Mouse (Mus musculus) 416B (cell line): Measurements from ENCODE around the gene Hdac7.
A peak's percentile ranks its signal among the peaks of the same experiment; 100 is the strongest.

Experiments
- DNase-seq: peaks from one replicate; pipeline ENCODE4 v3.0.0; 2011; ENCODE audit warnings: low read depth

The Hdac7 gene

DNA sequence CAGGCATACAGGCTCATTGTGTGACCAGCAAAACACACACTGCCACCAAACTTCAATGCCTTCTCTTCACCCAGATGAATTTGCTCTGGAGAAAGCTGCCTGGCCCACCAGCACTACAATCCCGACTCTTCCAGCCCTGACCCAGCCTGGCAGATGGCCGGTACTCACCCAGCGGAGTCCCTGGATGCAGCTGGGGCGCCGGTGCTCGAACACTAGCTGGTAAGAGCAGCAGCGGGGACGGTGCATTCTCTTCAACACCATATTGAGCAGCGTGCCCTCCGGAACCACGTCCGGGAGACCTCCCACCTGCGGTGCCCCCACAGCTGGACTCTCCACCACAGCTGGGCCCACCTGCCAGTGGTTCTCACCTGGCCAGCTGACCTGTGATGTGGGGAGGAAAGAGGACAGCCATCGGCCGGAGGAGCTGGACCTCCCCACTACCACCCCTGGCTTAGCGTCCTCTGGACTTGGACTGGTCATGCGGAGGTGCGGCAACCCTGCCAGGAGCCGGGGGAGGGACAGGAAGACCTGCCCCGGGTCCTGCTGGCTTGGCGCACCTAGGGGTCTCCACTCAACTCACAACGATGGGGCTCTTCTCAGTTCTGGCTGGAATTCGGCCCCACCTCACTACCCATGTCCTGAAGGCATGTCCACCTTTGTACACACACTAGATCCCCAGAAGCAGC lies 77.6 kb downstream of the Hdac7 start:
- no peak for DNase-seq

DNA sequence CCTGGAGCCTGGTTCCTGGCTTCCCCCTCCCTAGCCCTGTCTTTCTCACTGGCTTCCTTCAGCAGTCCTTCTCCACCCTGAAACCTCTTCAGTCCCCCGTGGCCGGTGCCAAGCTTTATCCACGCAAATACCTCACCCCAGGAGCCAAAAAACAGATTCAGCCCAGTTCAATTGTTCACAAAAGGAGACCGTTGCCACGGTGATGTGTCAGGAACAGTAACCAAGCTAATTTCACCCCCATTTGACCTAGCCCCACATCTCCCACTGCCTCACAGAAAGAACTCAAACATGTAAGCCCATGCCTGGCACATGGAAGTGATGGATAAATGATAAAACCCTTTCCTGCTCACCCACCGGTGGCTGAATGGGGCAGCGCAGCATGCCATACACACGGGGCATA lies 78.1 kb downstream of the Hdac7 start:
- DNase-seq: no peak

- DNase-seq: no peak
These were observed 79.1 kb downstream of the Hdac7 start for GRCm38 (mm10) chr15:97765090-97765794.

GRCm38 (mm10) chr15:97764532-97764931 lies 79.8 kb downstream of the Hdac7 start:
- no peak for DNase-seq

- no peak for DNase-seq
These were observed 80.8 kb downstream of the Hdac7 start for GRCm38 (mm10) chr15:97763256-97764049.

- DNase-seq: no peak
These were observed 81.6 kb downstream of the Hdac7 start for GRCm38 (mm10) chr15:97762733-97763132.

- DNase-seq: no peak
These were observed 82.9 kb downstream of the Hdac7 start for GRCm38 (mm10) chr15:97761438-97761837.

GRCm38 (mm10) chr15:97760952-97761351 lies 83.3 kb downstream of the Hdac7 start:
- no peak for DNase-seq

GRCm38 (mm10) chr15:97760006-97760405 lies 84.3 kb downstream of the Hdac7 start:
- no peak for DNase-seq

- no peak for DNase-seq
These were observed 88.9 kb downstream of the Hdac7 start for GRCm38 (mm10) chr15:97755361-97755760.

- DNase-seq: no peak
These were observed 89.8 kb downstream of the Hdac7 start for GRCm38 (mm10) chr15:97754476-97754875.

- DNase-seq: no peak
These were observed 91.8 kb downstream of the Hdac7 start for GRCm38 (mm10) chr15:97752491-97752890.

GRCm38 (mm10) chr15:97751676-97752075 lies 92.6 kb downstream of the Hdac7 start:
- no peak for DNase-seq

DNA sequence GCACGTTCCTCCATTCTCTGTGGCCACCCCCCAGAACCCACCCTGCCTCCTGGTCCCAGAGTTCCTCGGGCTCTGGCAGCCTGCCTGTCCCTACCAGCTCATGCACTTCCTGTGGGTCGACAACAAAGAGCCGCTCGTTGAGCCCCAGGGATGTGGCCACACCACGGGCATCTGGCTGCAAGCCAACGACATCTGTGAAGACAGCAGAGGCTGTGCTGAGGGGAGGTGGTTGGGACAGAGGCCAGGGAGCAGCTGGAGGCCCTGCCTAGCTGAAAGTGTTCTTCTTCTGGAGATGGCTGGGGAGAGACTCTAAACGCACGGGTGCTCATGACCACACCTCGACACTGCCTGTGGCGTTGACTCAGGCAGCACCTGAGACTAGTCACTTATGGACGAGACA lies 93.6 kb downstream of the Hdac7 start:
- peak; percentile 98 for DNase-seq

- no peak for DNase-seq
These were observed 94.5 kb downstream of the Hdac7 start for GRCm38 (mm10) chr15:97749841-97750240.

DNA sequence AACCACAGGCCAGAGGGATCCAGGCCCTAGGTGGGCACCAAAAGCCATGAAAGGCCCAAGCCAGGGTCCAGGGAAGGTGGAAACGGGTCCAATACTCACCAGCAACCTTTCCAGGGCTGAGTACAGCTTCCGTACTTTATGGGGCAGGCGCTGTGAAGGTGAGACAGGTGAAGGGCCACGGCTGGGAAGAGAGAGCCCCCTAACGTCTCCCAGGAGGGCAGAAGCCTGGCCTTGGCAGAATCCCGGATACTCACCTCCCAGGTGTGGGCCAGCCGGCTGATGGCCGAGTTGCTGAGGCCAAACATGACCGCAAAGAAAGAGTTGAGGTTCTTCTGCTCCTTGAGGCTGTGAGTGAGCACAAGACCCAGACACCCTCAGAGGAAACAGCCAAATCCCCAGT lies 94.9 kb downstream of the Hdac7 start:
- DNase-seq: no peak

DNA sequence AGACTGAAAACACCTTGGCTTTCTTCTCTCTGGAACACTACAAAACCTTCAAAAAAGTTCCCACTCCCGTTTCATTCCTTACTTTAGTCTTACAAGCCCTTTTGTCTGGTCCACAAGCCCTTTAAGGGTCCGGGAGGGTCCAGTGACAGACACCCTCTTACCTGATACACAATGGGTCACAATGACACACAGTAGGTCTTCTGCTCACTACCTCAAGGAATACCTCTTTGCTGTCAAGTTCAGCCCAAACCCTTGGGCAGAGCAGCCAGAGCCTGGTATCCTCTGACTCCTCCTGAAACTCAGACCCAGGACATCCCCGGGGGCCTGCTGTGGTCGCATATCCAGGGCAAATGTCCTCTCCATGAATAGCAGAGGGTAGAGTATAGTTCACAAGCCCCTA lies 95.3 kb downstream of the Hdac7 start:
- no peak for DNase-seq

DNA sequence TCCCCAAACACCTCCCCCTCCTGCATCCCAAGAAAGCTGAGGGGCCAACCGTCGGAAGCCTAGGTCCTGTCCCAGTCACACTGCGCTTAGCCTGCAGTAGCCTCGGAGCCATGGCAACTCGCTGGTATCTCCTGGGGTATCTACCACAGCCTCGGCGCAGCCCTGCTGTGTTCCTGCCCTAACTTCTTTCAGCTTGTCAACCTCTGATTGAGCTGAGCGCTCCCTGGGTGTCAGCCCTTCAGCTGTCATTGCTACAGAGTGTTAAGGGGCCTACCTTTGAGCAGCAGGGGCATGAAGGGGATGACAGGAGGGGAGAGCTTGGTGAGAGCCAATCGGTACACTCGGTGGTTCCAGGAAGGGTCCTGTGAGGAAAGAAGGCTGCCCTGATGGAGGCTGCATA lies 96.0 kb downstream of the Hdac7 start:
- no peak for DNase-seq

GRCm38 (mm10) chr15:97747486-97747885 lies 96.8 kb downstream of the Hdac7 start:
- no peak for DNase-seq

DNA sequence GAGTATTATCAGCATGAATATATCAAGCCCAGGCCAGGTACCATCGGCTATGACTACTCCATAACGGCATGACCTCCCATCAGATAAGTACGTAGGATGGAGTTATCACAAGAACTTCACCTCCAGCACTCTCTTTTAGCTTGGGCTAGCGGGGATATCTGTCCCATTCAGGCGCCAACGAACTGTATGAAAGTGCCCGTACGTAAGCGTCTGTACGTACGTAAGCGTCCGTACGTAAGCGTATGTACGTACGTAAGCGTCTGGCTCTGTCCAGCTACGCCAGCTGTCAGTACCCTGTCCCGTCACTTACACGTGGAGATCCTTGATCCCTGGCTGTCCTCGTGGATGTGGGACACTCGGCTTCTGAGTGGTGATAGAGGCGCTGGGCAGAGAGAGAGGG lies 97.6 kb downstream of the Hdac7 start:
- no peak for DNase-seq

DNA sequence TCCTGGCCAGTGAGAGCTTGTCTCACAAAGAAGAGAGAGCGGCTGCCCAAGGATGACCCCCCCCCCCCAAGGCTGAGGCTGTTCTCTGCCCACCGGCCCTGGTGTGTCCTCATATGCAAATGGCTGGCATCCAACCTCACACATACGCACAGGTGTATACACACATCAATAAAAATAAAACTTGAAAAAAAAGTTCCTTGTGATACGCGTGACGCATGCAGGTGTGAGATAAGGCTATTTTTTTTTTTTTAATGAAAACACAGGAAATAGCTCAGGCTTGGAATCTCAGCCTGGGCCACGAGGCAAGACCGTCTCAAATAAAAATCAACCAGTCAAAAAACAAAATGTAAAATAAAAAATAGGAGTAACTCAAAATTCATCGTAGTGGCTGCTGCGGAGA lies 98.0 kb downstream of the Hdac7 start:
- no peak for DNase-seq

GRCm38 (mm10) chr15:97745331-97745730 lies 99.0 kb downstream of the Hdac7 start:
- DNase-seq: no peak

- no peak for DNase-seq
These were observed 99.4 kb downstream of the Hdac7 start for GRCm38 (mm10) chr15:97744930-97745329.
